Mouse (Mus musculus) right cerebral cortex, postnatal 4 days (tissue): ENCODE results near the gene Olfr923.
A peak's percentile ranks its signal among the peaks of the same experiment; 100 is the strongest.
"Not testable (repeated sequence)": the region's sequence is repeated elsewhere in the genome, so short reads cannot be mapped to it uniquely, and the experiment has no call there.

Experiments
- DNase-seq: peaks from one replicate; pipeline ENCODE4 v3.0.0-alpha.2; 2022

Gene Olfr923

GRCm38 (mm10) chr9:38826245-38826644, at the start of gene Olfr923:
Olfr923 (plus strand) TSS chr9:38826545.
- no peak for DNase-seq

- DNase-seq = no peak
These were observed 33.7 kb upstream of the Olfr923 start for GRCm38 (mm10) chr9:38792689-38793088.

GRCm38 (mm10) chr9:38805696-38806095, 20.6 kb upstream of the Olfr923 start:
- peak; percentile 8 for DNase-seq

GRCm38 (mm10) chr9:38814314-38814713, 12.0 kb upstream of the Olfr923 start, which contains the start of gene Olfr922:
Olfr922 (plus strand) TSS chr9:38814614.
- no peak for DNase-seq

GRCm38 (mm10) chr9:38815458-38815986, 10.8 kb upstream of the Olfr923 start:
- DNase-seq = no peak

- DNase-seq = no peak
These were observed 6.7 kb downstream of the Olfr923 start for GRCm38 (mm10) chr9:38833027-38833426.

GRCm38 (mm10) chr9:38844149-38844548, 17.8 kb downstream of the Olfr923 start, which contains the start of gene Olfr924:
Olfr924 (plus strand) TSS chr9:38844449.
- DNase-seq = no peak

GRCm38 (mm10) chr9:38854760-38855159, 28.4 kb downstream of the Olfr923 start, which contains the start of gene Olfr26:
Olfr26 (plus strand) TSS chr9:38855060.
- no peak for DNase-seq

GRCm38 (mm10) chr9:38874880-38875279, 48.5 kb downstream of the Olfr923 start:
- DNase-seq = not testable (repeated sequence)

- DNase-seq = no peak
These were observed 50.5 kb downstream of the Olfr923 start, which contains the start of gene Olfr926 for GRCm38 (mm10) chr9:38876826-38877225. Olfr926 (plus strand) TSS chr9:38877126.
